Comparison of ENCODE assay signal across 26 mouse cellular contexts in genomic region chr6:100988521-100988920, GRCm38 (mm10).
"Had no signal": no experiment of that assay in that cellular context is flagged by ENCODE, and none has a peak within 500 bp of the region (broad histone marks: within the 10 kb centered on the region; RNA-seq: fewer than 3 reads in every experiment).

No protein-coding gene starts in this region.

- DNase-seq: gastrocnemius, adult 2 months; gastrocnemius, postnatal 10 days; gastrocnemius, postnatal 25 days; heart, adult 2 months; heart, postnatal 4 days; kidney, adult 18-20 months; kidney, adult 8-10 months; kidney, postnatal 10 days; kidney, postnatal 25 days; kidney, postnatal 4 days; liver had no signal

- H3K36me3 ChIP-seq: heart, embryonic 13.5 days; heart, embryonic 15.5 days; hindbrain, embryonic 10.5 days; hindbrain, embryonic 12.5 days; intestine, embryonic 15.5 days; limb, embryonic 10.5 days; limb, embryonic 12.5 days had no signal

- H3K27me3 ChIP-seq: heart, embryonic 13.5 days; heart, embryonic 15.5 days; hindbrain, embryonic 12.5 days; intestine, embryonic 15.5 days; limb, embryonic 12.5 days had no signal

- H3K4me3 ChIP-seq: gastrocnemius, adult 2 months; heart, adult 2 months; heart, embryonic 13.5 days; heart, embryonic 15.5 days; hindbrain, embryonic 10.5 days; hindbrain, embryonic 12.5 days; intestine, embryonic 15.5 days; layer of hippocampus, adult 2 months; left cerebral cortex, adult 2 months; limb, embryonic 10.5 days; limb, embryonic 12.5 days had no signal

- H3K27ac ChIP-seq: gastrocnemius, adult 2 months; heart, adult 2 months; heart, embryonic 13.5 days; heart, embryonic 15.5 days; hindbrain, embryonic 10.5 days; hindbrain, embryonic 12.5 days; hindbrain, embryonic 14.5 days; intestine, embryonic 15.5 days; layer of hippocampus, adult 2 months; left cerebral cortex, adult 2 months; limb, embryonic 10.5 days; limb, embryonic 12.5 days had no signal

- H3K9me3 ChIP-seq: heart, embryonic 13.5 days; heart, embryonic 15.5 days; hindbrain, embryonic 10.5 days; hindbrain, embryonic 12.5 days; intestine, embryonic 15.5 days; limb, embryonic 10.5 days; limb, embryonic 12.5 days had no signal

- ATAC-seq: hindbrain, embryonic 16.5 days; inflammation-experienced regulatory T-cells, adult 6 months; intestine, embryonic 15.5 days; intestine, postnatal 0 days had no signal

- H3K4me1 ChIP-seq: hindbrain, embryonic 10.5 days; intestine, embryonic 15.5 days had no signal

- H3K9ac ChIP-seq: heart, embryonic 13.5 days; heart, embryonic 15.5 days; hindbrain, embryonic 12.5 days; hindbrain, embryonic 14.5 days; intestine, embryonic 15.5 days; limb, embryonic 12.5 days had no signal

- H3K4me2 ChIP-seq: heart, embryonic 11.5 days; heart, embryonic 13.5 days; heart, embryonic 15.5 days; hindbrain, embryonic 12.5 days; hindbrain, embryonic 14.5 days; intestine, embryonic 15.5 days; limb, embryonic 12.5 days; liver, embryonic 11.5 days had no signal
